Mouse (Mus musculus) neural tube, embryonic 10.5 days (tissue): ENCODE results near the gene Mterf1b.
A peak's percentile ranks its signal among the peaks of the same experiment; 100 is the strongest.

Source experiments
- DNase-seq: peaks from one replicate; pipeline ENCODE4 v3.0.0-alpha.2; 2017; ENCODE audit warnings: low spot score; ENCODE audit errors: extremely low spot score

The Mterf1b gene

DNA sequence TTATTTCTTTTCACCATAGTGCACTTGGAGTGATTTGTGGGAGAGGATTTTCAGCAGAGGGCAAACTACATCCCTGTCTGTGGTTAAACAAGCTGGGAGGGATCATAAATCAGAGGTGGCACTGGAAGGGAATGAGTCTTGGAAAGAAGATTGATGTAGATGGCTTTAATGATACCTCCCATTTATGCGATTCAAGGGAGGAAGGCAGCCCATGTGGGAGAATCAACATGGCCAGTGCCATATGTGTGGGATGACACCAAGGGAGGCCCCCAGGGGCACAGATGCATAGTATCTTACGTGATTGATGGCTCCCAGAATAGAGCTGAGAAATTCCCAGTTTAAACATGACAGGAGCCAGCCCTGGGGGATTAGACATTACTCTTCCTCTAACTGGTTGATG lies 48.0 kb downstream of the Mterf1b start:
- DNase-seq: peak; percentile 43

DNA sequence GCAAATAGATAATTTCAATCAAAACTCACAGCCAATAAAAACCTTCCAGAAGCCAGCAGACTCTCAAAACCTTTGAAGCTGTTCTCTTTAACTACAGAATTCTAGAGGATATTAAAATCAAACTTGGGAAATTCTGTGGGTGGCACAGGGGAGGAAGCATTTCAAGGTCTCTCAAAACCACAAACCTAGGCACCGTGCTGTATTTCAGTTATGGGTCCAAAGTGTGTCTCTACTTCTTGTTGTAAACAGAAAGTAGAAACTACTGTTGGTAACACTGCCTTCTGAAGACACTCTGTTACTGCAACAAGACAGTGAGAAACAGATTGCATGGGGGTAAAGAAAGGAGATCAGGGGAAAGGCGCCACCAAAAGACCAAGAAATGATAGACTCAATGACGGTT lies 52.8 kb downstream of the Mterf1b start:
- DNase-seq: no peak

DNA sequence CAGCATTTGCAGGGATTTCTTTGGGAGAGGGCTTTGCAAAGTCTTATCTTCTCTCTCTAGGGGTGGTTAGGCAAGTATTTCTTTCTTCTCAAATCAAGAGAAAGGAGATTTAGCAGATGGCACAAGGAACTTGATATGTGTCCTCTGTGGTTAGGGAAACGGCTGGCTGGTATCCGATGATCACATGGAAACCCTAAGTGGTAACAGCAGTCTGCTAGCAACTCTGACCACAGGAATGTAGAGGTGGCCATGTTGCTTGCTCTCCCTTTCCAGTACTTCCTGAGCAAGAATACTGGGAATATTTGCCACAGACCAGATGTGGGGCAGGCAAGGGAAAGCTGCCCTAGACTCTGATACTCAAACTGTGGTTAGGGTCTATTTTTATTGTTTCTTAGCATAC lies 53.9 kb downstream of the Mterf1b start:
- no peak for DNase-seq
